Mouse (Mus musculus): Measurements from ENCODE around the gene Paxbp1.

DNA sequence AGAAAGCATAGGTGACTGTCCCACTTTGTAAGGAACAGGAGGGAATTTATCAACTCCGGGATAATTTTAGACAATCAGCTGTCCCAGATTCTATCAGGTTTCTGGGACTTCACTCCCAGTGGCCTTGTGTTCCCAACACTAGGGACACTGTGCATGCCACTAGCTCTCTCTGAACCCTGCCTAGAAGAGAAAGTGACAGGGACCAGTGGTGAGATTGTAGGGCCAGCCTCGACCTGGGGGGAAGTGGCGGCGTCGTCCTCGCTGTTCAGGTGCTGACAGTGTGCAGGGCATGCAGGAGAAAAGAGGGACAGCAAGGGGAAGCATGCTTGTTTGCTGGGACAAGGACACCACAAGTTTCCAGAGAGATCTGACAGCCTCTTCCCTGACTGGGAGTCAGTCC, 13.4 kb upstream of the Paxbp1 start:
- no peak for TF ChIP-seq CTCF (IDR thresholded peaks at IDR 0.05; ENCODE audit: borderline replicate concordance, control insufficient read depth, extremely low read depth, insufficient read depth, low read length, poor library complexity)
- TF ChIP-seq POLR2A (IDR thresholded peaks at IDR 0.05; ENCODE audit: control insufficient read depth, extremely low read depth, insufficient read depth, low read length, poor library complexity) = no peak

All from thymus, adult 2 months (tissue).